Mouse (Mus musculus): ENCODE measurements around the gene Cul4a. TPM values are rescaled to one million over a fixed set of nuclear protein-coding genes. Genes with fewer than 3 reads are reported as not detected.
A peak's percentile ranks its signal among the peaks of the same experiment; 100 is the strongest.
"Not testable (repeated sequence)": the region's sequence is repeated elsewhere in the genome, so short reads cannot be mapped to it uniquely, and the experiment has no call there.

The Cul4a gene
- polyA plus RNA-seq, 1 experiment, result 34.4 TPM

DNA sequence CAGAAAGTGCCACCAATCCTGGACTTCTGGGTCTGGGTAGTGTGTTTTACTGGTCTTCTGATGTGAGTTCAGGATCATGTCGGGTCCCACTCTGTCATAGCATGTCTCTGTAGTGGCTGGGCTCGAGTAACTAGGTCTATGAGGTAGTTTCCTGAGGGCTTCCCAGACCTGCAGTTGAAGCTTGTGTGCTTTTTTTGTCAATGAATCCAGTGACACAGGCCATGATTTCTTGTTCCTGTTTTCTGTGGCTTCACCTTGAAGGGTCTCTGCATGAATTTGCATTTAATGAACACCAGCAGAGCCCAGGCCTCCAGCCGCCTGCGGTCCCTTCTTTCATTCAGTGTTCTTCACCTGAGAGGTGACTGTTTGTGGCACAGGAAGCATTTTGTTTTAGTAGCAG, 7.8 kb downstream of the Cul4a start:
- no peaks in the 10 kb centered on the region for H3K27me3 ChIP-seq (replicated peaks; ENCODE audit: control insufficient read depth, insufficient read depth, low read length)
- no peak for DNase-seq
- no peak overlapping the region for H3K4me3 ChIP-seq (ENCODE audit: insufficient read depth, low read depth, low read length)
- H3K36me3 ChIP-seq (ENCODE audit: control insufficient read depth, insufficient read depth, low read length), result no peaks in the 10 kb centered on the region
- TF ChIP-seq CTCF (conservative IDR thresholded peaks at IDR 0.05; ENCODE audit: insufficient read depth, insufficient read length, low read depth, low read length), result no peak
- no peak for TF ChIP-seq POLR2A (IDR thresholded peaks at IDR 0.05; ENCODE audit: low read depth, low read length)
- WGBS, result 81% methylated on average over 4 of the region's 4 CpGs
- no peak overlapping the region for H3K27ac ChIP-seq (ENCODE audit: insufficient read depth, low read depth, low read length)
- no peaks in the 10 kb centered on the region for H3K4me1 ChIP-seq (ENCODE audit: control insufficient read depth, insufficient read depth, low read length)

DNA sequence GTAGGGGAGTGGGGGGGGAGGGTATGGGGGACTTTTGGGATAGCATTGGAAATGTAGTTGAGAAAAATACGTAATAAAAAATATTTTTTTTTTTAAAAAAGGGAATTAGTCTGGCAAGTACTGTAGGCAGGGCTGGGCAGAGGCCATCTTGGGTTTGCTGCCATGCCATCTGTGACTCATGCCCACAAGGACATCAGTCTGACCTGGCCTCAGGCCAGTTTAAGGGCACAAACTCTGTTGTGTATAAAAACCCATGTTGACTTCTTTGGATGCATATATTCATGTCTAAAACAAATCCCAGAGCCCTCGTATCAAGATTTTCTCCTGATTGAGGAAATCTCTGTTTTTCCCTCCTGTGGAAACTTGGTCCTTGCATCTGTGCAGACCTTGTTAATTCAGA, 11.7 kb downstream of the Cul4a start:
- no peak overlapping the region for H3K27ac ChIP-seq (ENCODE audit: insufficient read depth, low read depth, low read length)
- DNase-seq, result no peak
- H3K36me3 ChIP-seq (ENCODE audit: control insufficient read depth, insufficient read depth, low read length), result no peaks in the 10 kb centered on the region
- TF ChIP-seq CTCF (conservative IDR thresholded peaks at IDR 0.05; ENCODE audit: insufficient read depth, insufficient read length, low read depth, low read length) (no peak), POLR2A (IDR thresholded peaks at IDR 0.05; ENCODE audit: low read depth, low read length) (no peak)
- H3K4me1 ChIP-seq (ENCODE audit: control insufficient read depth, insufficient read depth, low read length), result no peaks in the 10 kb centered on the region
- H3K4me3 ChIP-seq (ENCODE audit: insufficient read depth, low read depth, low read length), result no peak overlapping the region
- no peaks in the 10 kb centered on the region for H3K27me3 ChIP-seq (replicated peaks; ENCODE audit: control insufficient read depth, insufficient read depth, low read length)
- WGBS, result 93% methylated on average over 2 of the region's 2 CpGs

DNA sequence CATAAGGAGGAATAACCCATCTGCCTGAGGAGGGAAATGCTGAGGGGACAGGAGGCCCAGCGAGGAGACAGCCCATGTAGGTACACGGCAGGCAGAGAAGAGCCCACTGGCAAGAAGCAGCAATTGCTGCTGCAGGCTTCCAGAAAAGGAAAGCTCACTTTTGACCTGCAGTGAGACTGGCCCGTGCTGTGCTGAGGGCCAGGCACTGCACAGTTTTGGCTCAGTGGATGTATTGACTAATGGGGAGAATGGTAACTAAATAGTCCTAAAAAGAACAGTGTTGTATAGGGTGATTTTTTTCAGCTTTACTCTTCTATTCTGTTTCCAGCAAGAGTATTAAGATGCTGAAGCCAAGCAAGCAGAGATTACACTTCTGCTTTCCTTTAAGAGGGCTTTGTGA, 13.1 kb downstream of the Cul4a start:
- Histone ChIP-seq H3K36me3 (ENCODE audit: control insufficient read depth, insufficient read depth, low read length) (no peaks in the 10 kb centered on the region), H3K27me3 (replicated peaks; ENCODE audit: control insufficient read depth, insufficient read depth, low read length) (no peaks in the 10 kb centered on the region), H3K27ac (ENCODE audit: insufficient read depth, low read depth, low read length) (no peak overlapping the region), H3K4me3 (ENCODE audit: insufficient read depth, low read depth, low read length) (no peak overlapping the region), H3K4me1 (ENCODE audit: control insufficient read depth, insufficient read depth, low read length) (no peaks in the 10 kb centered on the region)
- TF ChIP-seq POLR2A (IDR thresholded peaks at IDR 0.05; ENCODE audit: low read depth, low read length) (no peak), CTCF (conservative IDR thresholded peaks at IDR 0.05; ENCODE audit: insufficient read depth, insufficient read length, low read depth, low read length) (no peak)
- 81% methylated on average over 3 of the region's 3 CpGs for WGBS
- no peak for DNase-seq

DNA sequence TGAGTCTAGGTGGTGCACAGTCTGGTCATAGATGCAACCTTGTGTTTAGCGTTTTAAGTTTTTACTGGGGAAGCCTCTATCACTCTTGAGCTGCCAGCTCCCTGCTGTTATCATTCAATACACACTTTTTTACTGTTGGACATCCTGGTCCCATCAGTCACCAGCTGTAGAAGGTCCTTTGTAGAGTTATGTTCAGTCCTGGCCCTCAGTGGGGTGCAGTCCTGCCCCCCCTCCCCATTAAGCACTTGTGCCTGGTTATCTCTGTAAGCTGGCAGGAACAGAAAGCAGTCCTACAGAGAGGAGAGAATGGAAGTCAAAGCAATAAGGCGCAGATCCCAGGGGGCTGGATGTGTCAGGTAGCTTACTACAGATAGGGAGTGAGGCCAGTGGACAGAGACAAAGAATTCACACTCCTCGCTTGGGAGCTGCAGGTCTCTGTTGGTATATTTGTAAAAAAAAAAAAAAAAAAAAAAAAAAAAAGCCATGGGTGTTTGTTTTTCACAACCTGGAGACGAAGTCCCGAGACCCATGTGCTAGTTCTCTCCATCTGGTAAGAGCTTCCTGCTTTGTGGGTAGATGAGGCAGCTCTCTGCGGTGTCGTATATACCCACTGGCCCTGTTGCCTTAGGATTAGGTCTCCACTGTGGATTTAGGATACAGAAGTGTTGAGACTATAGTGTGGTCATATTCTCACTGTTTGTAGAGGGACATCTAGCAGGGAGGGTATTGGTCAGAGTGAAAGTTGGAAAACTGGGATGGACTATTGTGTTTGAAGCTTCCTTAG, 15.7 kb downstream of the Cul4a start:
- Histone ChIP-seq H3K27me3 (replicated peaks; ENCODE audit: control insufficient read depth, insufficient read depth, low read length) (no peaks in the 10 kb centered on the region), H3K4me3 (ENCODE audit: insufficient read depth, low read depth, low read length) (no peak overlapping the region), H3K4me1 (ENCODE audit: control insufficient read depth, insufficient read depth, low read length) (no peaks in the 10 kb centered on the region), H3K27ac (ENCODE audit: insufficient read depth, low read depth, low read length) (no peak overlapping the region), H3K36me3 (ENCODE audit: control insufficient read depth, insufficient read depth, low read length) (peaks cover 3% of the 10 kb centered on the region)
- 90% methylated on average over 7 of the region's 7 CpGs for WGBS
- DNase-seq, result no peak
- TF ChIP-seq CTCF (conservative IDR thresholded peaks at IDR 0.05; ENCODE audit: insufficient read depth, insufficient read length, low read depth, low read length) (no peak), POLR2A (IDR thresholded peaks at IDR 0.05; ENCODE audit: low read depth, low read length) (no peak)

DNA sequence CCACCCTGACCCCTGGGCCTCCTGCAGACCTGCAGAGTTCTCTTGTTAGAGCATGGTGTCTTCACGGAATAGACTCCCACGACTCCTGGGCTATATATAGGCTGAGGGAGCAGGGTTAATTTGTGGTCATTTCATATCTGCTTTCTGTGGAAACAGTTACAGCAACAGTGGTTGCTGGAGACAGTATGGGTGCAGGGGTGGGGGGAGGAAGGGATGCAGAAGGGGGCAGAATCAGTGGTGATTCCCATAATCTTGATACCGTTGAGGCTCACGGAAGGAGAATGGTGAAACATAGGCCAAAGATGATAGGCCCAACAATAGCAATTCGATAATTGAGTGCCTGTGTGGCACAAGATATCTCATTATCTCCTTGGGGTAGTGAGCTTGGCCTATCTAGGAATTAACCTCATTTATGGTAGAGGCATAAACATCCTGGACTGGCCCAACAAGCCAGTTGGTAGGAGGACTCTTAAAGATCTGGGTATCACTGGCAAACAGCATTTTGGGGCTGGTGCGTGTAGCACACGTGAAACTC, 17.5 kb downstream of the Cul4a start:
- no peaks in the 10 kb centered on the region for H3K4me1 ChIP-seq (ENCODE audit: control insufficient read depth, insufficient read depth, low read length)
- H3K36me3 ChIP-seq (ENCODE audit: control insufficient read depth, insufficient read depth, low read length), result peaks cover 3% of the 10 kb centered on the region
- H3K4me3 ChIP-seq (ENCODE audit: insufficient read depth, low read depth, low read length), result no peak overlapping the region
- no peaks in the 10 kb centered on the region for H3K27me3 ChIP-seq (replicated peaks; ENCODE audit: control insufficient read depth, insufficient read depth, low read length)
- DNase-seq, result no peak
- no peak overlapping the region for H3K27ac ChIP-seq (ENCODE audit: insufficient read depth, low read depth, low read length)
- 91% methylated on average over 7 of the region's 7 CpGs for WGBS
- TF ChIP-seq CTCF (conservative IDR thresholded peaks at IDR 0.05; ENCODE audit: insufficient read depth, insufficient read length, low read depth, low read length) (no peak), POLR2A (IDR thresholded peaks at IDR 0.05; ENCODE audit: low read depth, low read length) (no peak)

DNA sequence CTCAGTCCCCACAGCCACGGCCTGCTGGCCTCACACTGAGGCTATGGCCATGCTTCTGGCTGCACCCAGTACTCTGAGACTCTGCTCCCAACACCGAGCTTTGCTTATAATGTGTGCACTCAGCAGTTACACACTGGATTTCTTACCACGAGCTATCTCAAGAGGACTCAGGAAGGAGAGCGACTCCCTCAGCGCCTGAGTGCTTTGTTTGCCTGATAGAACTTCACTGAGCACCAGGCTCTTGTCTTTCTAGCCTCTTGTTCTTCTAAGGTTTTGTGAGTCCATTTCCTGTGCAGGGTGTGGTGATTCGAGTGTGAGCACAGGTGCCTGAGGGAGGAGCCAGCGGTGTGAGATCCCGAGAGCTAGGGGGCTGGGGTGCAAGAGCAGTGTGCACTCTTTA, 19.5 kb downstream of the Cul4a start:
- H3K27me3 ChIP-seq (replicated peaks; ENCODE audit: control insufficient read depth, insufficient read depth, low read length), result no peaks in the 10 kb centered on the region
- no peaks in the 10 kb centered on the region for H3K4me1 ChIP-seq (ENCODE audit: control insufficient read depth, insufficient read depth, low read length)
- H3K4me3 ChIP-seq (ENCODE audit: insufficient read depth, low read depth, low read length), result no peak overlapping the region
- WGBS, result 90% methylated on average over 8 of the region's 8 CpGs
- TF ChIP-seq CTCF (conservative IDR thresholded peaks at IDR 0.05; ENCODE audit: insufficient read depth, insufficient read length, low read depth, low read length), result no peak
- no peak for TF ChIP-seq POLR2A (IDR thresholded peaks at IDR 0.05; ENCODE audit: low read depth, low read length)
- H3K36me3 ChIP-seq (ENCODE audit: control insufficient read depth, insufficient read depth, low read length), result peaks cover 3% of the 10 kb centered on the region
- H3K27ac ChIP-seq (ENCODE audit: insufficient read depth, low read depth, low read length), result no peak overlapping the region
- no peak for DNase-seq

DNA sequence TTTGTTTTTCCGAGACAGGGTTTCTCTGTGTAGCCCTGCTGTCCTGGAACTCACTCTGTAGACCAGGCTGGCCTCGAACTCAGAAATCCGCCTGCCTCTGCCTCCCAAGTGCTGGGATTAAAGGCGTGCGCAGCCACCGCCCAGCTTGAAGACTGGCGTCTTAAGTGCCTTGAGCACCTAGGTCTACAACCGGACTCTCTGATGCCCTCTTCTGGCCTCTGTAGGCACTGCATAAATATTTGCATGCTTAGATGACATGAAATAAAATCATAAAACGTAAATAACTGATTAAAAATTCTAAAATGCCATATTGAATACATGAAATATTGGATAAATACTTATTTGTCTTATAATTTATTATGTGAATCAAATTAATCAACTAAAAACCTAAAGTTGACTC, 26.8 kb downstream of the Cul4a start:
- not testable (repeated sequence) for H3K4me3 ChIP-seq (ENCODE audit: insufficient read depth, low read depth, low read length); H3K4me1 ChIP-seq (ENCODE audit: control insufficient read depth, insufficient read depth, low read length); H3K36me3 ChIP-seq (ENCODE audit: control insufficient read depth, insufficient read depth, low read length); H3K27ac ChIP-seq (ENCODE audit: insufficient read depth, low read depth, low read length); H3K27me3 ChIP-seq (replicated peaks; ENCODE audit: control insufficient read depth, insufficient read depth, low read length)
- peak; percentile 62 for DNase-seq
- TF ChIP-seq CTCF (conservative IDR thresholded peaks at IDR 0.05; ENCODE audit: insufficient read depth, insufficient read length, low read depth, low read length), result peak; percentile 49; the same call in 1 of the 2 replicates
- 57% methylated on average over 9 of the region's 9 CpGs for WGBS
